Mouse (Mus musculus) CH12.LX (cell line): ENCODE measurements at regions not wholly inside any gene's neighbourhood (a gene's known extent, or its start where the extent isn't known, plus 50 kb on each side); places are given as distances from the start of the nearest gene placed in this dataset.

ENCODE experiments used
- DNase-seq: peaks from one replicate; pipeline ENCODE4 v3.0.0-alpha.2; 2013; ENCODE audit errors: extremely low read depth
- H3K27ac ChIP-seq: 2 replicates; pipeline ENCODE4 v1.5.1; 2012; ENCODE audit warnings: low read depth, mild to moderate bottlenecking, control low read depth, moderate library complexity; ENCODE audit not compliant: insufficient read depth
- H3K27me3 ChIP-seq: replicated peaks from 2 replicates; pipeline ENCODE3; 2012; ENCODE audit warnings: inconsistent platforms
- H3K36me3 ChIP-seq, 2 experiments: replicated peaks in 1 of 2; 2 replicates each; pipeline versions ENCODE3 to v1.6.1; 2012; ENCODE audit warnings: inconsistent platforms in 1 of 2, low read length in 1 of 2, mild to moderate bottlenecking in 1 of 2, mixed read lengths in 1 of 2, moderate library complexity in 1 of 2; ENCODE audit not compliant: control insufficient read depth in 1 of 2, insufficient read depth in 1 of 2
- H3K4me1 ChIP-seq, 2 experiments: 2 replicates each; pipeline ENCODE4 v1.6.1; 2012; ENCODE audit warnings: inconsistent platforms in 1 of 2, moderate library complexity in 1 of 2; ENCODE audit not compliant: insufficient read depth in 2 of 2, control insufficient read depth in 1 of 2
- H3K4me2 ChIP-seq: 2 replicates; pipeline ENCODE4 v1.6.1; 2012; ENCODE audit warnings: low read depth, mild to moderate bottlenecking, control low read depth; ENCODE audit not compliant: poor library complexity, insufficient read depth, severe bottlenecking
- H3K4me3 ChIP-seq, 3 experiments: fragments of 150-350 bp in 1 of 3; sonication (generic) in 1 of 3; replicated peaks in 1 of 3; 2 replicates each; pipeline versions ENCODE3 to v1.5.1; 2011 to 2012; ENCODE audit warnings: low read depth in 2 of 3, low read length in 2 of 3, mild to moderate bottlenecking in 2 of 3, moderate library complexity in 2 of 3, control low read depth in 1 of 3, improper control_type of control experiment in 1 of 3, inconsistent platforms in 1 of 3, mixed read lengths in 1 of 3; ENCODE audit not compliant: poor library complexity in 1 of 3
- H3K79me2 ChIP-seq: replicated peaks from 2 replicates; pipeline ENCODE4 v1.6.1; 2012; ENCODE audit warnings: mild to moderate bottlenecking, moderate library complexity; ENCODE audit not compliant: control insufficient read depth, poor library complexity, insufficient read depth, severe bottlenecking; ENCODE audit errors: extremely low read depth
- H3K9ac ChIP-seq: 2 replicates; pipeline ENCODE4 v1.6.1; 2012; ENCODE audit warnings: low read depth, mild to moderate bottlenecking, control low read depth, moderate library complexity; ENCODE audit not compliant: insufficient read depth
- H3K9me3 ChIP-seq: replicated peaks from 2 replicates; pipeline ENCODE3; 2012; ENCODE audit warnings: low read length, inconsistent platforms, mixed read lengths
- CHD1 ChIP-seq: IDR thresholded peaks from 2 replicates; pipeline ENCODE4 v1.6.1; 2012; ENCODE audit warnings: low read depth, low read length, improper control_type of control experiment, inconsistent platforms
- CHD2 ChIP-seq: IDR thresholded peaks from 2 replicates; pipeline ENCODE4 v1.6.1; 2011; ENCODE audit warnings: low read length, improper control_type of control experiment
- CTCF ChIP-seq, 2 experiments: IDR thresholded peaks in 1 of 2; conservative IDR thresholded peaks in 1 of 2; 2 replicates each; pipeline ENCODE4 v1.5.1; 2011 to 2012; ENCODE audit warnings: low read depth in 2 of 2, low read length in 2 of 2, improper control_type of control experiment in 1 of 2, inconsistent platforms in 1 of 2, mild to moderate bottlenecking in 1 of 2, moderate library complexity in 1 of 2
- ETS1 ChIP-seq: conservative IDR thresholded peaks from 2 replicates; pipeline ENCODE4 v1.6.1; 2012; ENCODE audit warnings: low read depth, mild to moderate bottlenecking, inconsistent platforms, low read length, improper control_type of control experiment, moderate library complexity
- GABPA ChIP-seq: IDR thresholded peaks from 2 replicates; pipeline ENCODE4 v1.6.1; 2012; ENCODE audit warnings: low read depth, low read length, improper control_type of control experiment, inconsistent platforms; ENCODE audit not compliant: insufficient replicate concordance
- HCFC1 ChIP-seq: IDR thresholded peaks from 2 replicates; pipeline ENCODE4 v1.6.1; 2012; ENCODE audit warnings: low read depth, mild to moderate bottlenecking, inconsistent platforms, low read length, improper control_type of control experiment
- IRF4 ChIP-seq: IDR thresholded peaks from 2 replicates; pipeline ENCODE4 v1.6.1; 2014; ENCODE audit warnings: low read depth, mild to moderate bottlenecking, inconsistent platforms, low read length, improper control_type of control experiment
- KAT2A ChIP-seq: IDR thresholded peaks from 2 replicates; pipeline ENCODE4 v1.6.1; 2012; ENCODE audit warnings: low read length, improper control_type of control experiment, inconsistent platforms; ENCODE audit not compliant: insufficient replicate concordance
- MAX ChIP-seq: IDR thresholded peaks from 2 replicates; pipeline ENCODE4 v1.6.1; 2011; ENCODE audit warnings: low read length, improper control_type of control experiment
- MAZ ChIP-seq: IDR thresholded peaks from 2 replicates; pipeline ENCODE4 v1.6.1; 2012; ENCODE audit warnings: low read depth, mild to moderate bottlenecking, inconsistent platforms, low read length, improper control_type of control experiment, moderate library complexity
- MEF2A ChIP-seq: IDR thresholded peaks from 2 replicates; pipeline ENCODE4 v1.6.1; 2014; ENCODE audit warnings: low read depth, mild to moderate bottlenecking, inconsistent platforms, low read length, improper control_type of control experiment, borderline replicate concordance
- MYC ChIP-seq: IDR thresholded peaks from 2 replicates; pipeline ENCODE4 v1.6.1; 2011; ENCODE audit warnings: low read depth, mild to moderate bottlenecking, improper control_type of control experiment, low read length
- NRF1 ChIP-seq: IDR thresholded peaks from 2 replicates; pipeline ENCODE4 v1.6.1; 2014; ENCODE audit warnings: low read depth, mild to moderate bottlenecking, inconsistent platforms, low read length, improper control_type of control experiment, moderate library complexity
- POLR2A ChIP-seq: IDR thresholded peaks from 2 replicates; pipeline ENCODE4 v1.6.1; 2011; ENCODE audit warnings: low read depth, mild to moderate bottlenecking, improper control_type of control experiment, low read length
- RCOR1 ChIP-seq: conservative IDR thresholded peaks from 2 replicates; pipeline ENCODE4 v1.6.1; 2012; ENCODE audit warnings: low read depth, mild to moderate bottlenecking, inconsistent platforms, low read length, improper control_type of control experiment
- SMC3 ChIP-seq: IDR thresholded peaks from 2 replicates; pipeline ENCODE4 v1.6.1; 2011; ENCODE audit warnings: low read depth, low read length, improper control_type of control experiment
- TBP ChIP-seq: conservative IDR thresholded peaks from 2 replicates; pipeline ENCODE4 v1.6.1; 2011; ENCODE audit warnings: low read depth, low read length, improper control_type of control experiment
- TCF12 ChIP-seq: IDR thresholded peaks from 2 replicates; pipeline ENCODE4 v1.6.1; 2014; ENCODE audit warnings: low read depth, mild to moderate bottlenecking, inconsistent platforms, low read length, improper control_type of control experiment
- UBTF ChIP-seq: IDR thresholded peaks from 2 replicates; pipeline ENCODE4 v1.6.1; 2012; ENCODE audit warnings: low read depth, mild to moderate bottlenecking, inconsistent platforms, low read length, improper control_type of control experiment, moderate library complexity
- USF2 ChIP-seq: conservative IDR thresholded peaks from 2 replicates; pipeline ENCODE4 v1.6.1; 2011; ENCODE audit warnings: low read depth, low read length, improper control_type of control experiment
- ZC3H11A ChIP-seq: IDR thresholded peaks from 2 replicates; pipeline ENCODE4 v1.6.1; 2012; ENCODE audit warnings: low read depth, mild to moderate bottlenecking, inconsistent platforms, low read length, improper control_type of control experiment
- ZKSCAN1 ChIP-seq: IDR thresholded peaks from 2 replicates; pipeline ENCODE4 v1.6.1; 2012; ENCODE audit warnings: low read depth, inconsistent platforms, low read length, improper control_type of control experiment, borderline replicate concordance
- ZNF384 ChIP-seq: IDR thresholded peaks from 2 replicates; pipeline ENCODE4 v1.6.1; 2012; ENCODE audit warnings: low read depth, low read length, improper control_type of control experiment, inconsistent platforms
- dilution Hi-C: fragments of 300-500 bp; cut with MboI; formaldehyde crosslinking; loops from 2 replicates; pipeline ENCODE4 v1.14.3; 2020; ENCODE audit warnings: low sequenced_read_pairs; ENCODE audit not compliant: extremely low pct_unique_long_range_greater_than_20kb, extremely low pct_ligation_motif_present
- in situ Hi-C: fragments of 300-500 bp; cut with MboI; formaldehyde crosslinking; loops from 3 replicates; pipeline ENCODE4 v1.14.3; 2019; ENCODE audit warnings: low sequenced_read_pairs, low pct_ligation_motif_present, low pct_unique_long_range_greater_than_20kb, mixed read lengths

GRCm38 (mm10) chr15:22311016-22311415, 237.8 kb upstream of the Cdh18 start:
- Histone ChIP-seq H3K4me1 (no peaks in the 10 kb centered on the region), H3K9ac (no peak overlapping the region)
- DNase-seq = no peak
- TF ChIP-seq ZC3H11A (no peak), ZKSCAN1 (no peak), TBP (no peak), ETS1 (no peak), SMC3 (no peak), MYC (no peak), CHD2 (no peak), GABPA (no peak), MAZ (no peak), UBTF (no peak), POLR2A (no peak), CHD1 (no peak), HCFC1 (no peak)
- TF ChIP-seq, all 38 proteins: peak for 0
- in situ Hi-C loops (no loop called here), dilution Hi-C loops (no loop called here)
- Histone ChIP-seq H3K27ac (no peak overlapping the region), H3K9me3 (peaks cover 28% of the 10 kb centered on the region), H3K4me3 (no peak overlapping the region), H3K4me2 (no peak overlapping the region), H3K27me3 (no peaks in the 10 kb centered on the region), H3K79me2 (no peaks in the 10 kb centered on the region), H3K36me3 (no peaks in the 10 kb centered on the region)

- in situ Hi-C loops (no loop called here), dilution Hi-C loops (no loop called here)
- no peaks in the 10 kb centered on the region for H3K27me3 ChIP-seq
- no peak for DNase-seq
- H3K9ac ChIP-seq = no peak overlapping the region
- H3K4me1 ChIP-seq = no peaks in the 10 kb centered on the region
- H3K27ac ChIP-seq = no peak overlapping the region
- no peak overlapping the region for H3K4me3 ChIP-seq
- H3K36me3 ChIP-seq = no peaks in the 10 kb centered on the region
- TF ChIP-seq ZNF384 (no peak), CTCF (conservative IDR thresholded peaks at IDR 0.05 in 1 of 2, IDR thresholded peaks at IDR 0.05 in 1 of 2; ENCODE audit: low read depth in 2 of 2, low read length in 2 of 2) (no peak), NRF1 (no peak), KAT2A (no peak), RCOR1 (no peak), IRF4 (no peak), UBTF (no peak), MAX (no peak), TCF12 (no peak), USF2 (no peak), MEF2A (no peak), MAZ (no peak), SMC3 (no peak)
- H3K4me2 ChIP-seq = no peak overlapping the region
- H3K9me3 ChIP-seq = peaks cover 55% of the 10 kb centered on the region
- no peaks in the 10 kb centered on the region for H3K79me2 ChIP-seq
Measured at GRCm38 (mm10) chr15:22318992-22319391, 229.8 kb upstream of the Cdh18 start.
